Mouse (Mus musculus) neural tube, embryonic 15.5 days (tissue): Measurements from ENCODE around the gene Fkbp1b. TPM values are rescaled to one million over a fixed set of nuclear protein-coding genes. Genes with fewer than 3 reads are reported as not detected.
"Not testable (repeated sequence)": the region's sequence is repeated elsewhere in the genome, so short reads cannot be mapped to it uniquely, and the experiment has no call there.

Source experiments
- ATAC-seq: fragments of 200-750 bp; cut with Nextera tagmentation; 2 replicates; pipeline ENCODE4 v1.8.0; 2017; ENCODE audit warnings: mild to moderate bottlenecking, moderate TSS enrichment, moderate library complexity; ENCODE audit not compliant: low FRiP score
- H3K27ac ChIP-seq: fragments of 300-500 bp; sonication (generic); replicated peaks from 2 replicates; pipeline ENCODE4 v1.5.1; 2015; ENCODE audit warnings: mild to moderate bottlenecking, inconsistent platforms
- H3K27me3 ChIP-seq: fragments of 300-500 bp; sonication (generic); replicated peaks from 2 replicates; pipeline ENCODE4 v1.6.1; 2015; ENCODE audit warnings: inconsistent platforms
- H3K36me3 ChIP-seq: fragments of 300-500 bp; sonication (generic); 2 replicates; pipeline ENCODE4 v1.6.1; 2015; ENCODE audit warnings: inconsistent platforms
- H3K4me1 ChIP-seq: fragments of 300-500 bp; sonication (generic); 2 replicates; pipeline ENCODE4 v1.6.1; 2015; ENCODE audit warnings: inconsistent platforms
- H3K4me2 ChIP-seq: fragments of 300-500 bp; sonication (generic); 2 replicates; pipeline ENCODE4 v1.6.1; 2015; ENCODE audit warnings: inconsistent platforms, mild to moderate bottlenecking, moderate library complexity
- H3K4me3 ChIP-seq: fragments of 300-500 bp; sonication (generic); replicated peaks from 2 replicates; pipeline ENCODE4 v1.5.1; 2015; ENCODE audit warnings: mild to moderate bottlenecking, inconsistent platforms
- H3K9ac ChIP-seq: fragments of 300-500 bp; sonication (generic); replicated peaks from 2 replicates; pipeline ENCODE4 v1.6.1; 2015; ENCODE audit warnings: mild to moderate bottlenecking, inconsistent platforms
- H3K9me3 ChIP-seq: fragments of 300-500 bp; sonication (generic); replicated peaks from 2 replicates; pipeline ENCODE4 v1.6.1; 2016; ENCODE audit warnings: inconsistent platforms
- WGBS: fragments of 180-500 bp; shearing (Covaris S2); methylation state at CpG from one replicate; pipeline ENCODE4 v1.1.7; 2015; ENCODE audit warnings: mixed read lengths; 5-methylcytosine and 5-hydroxymethylcytosine counted together
- polyA plus RNA-seq: library from polyadenylated mRNA; unstranded; fragments of >200 nt; fragmentation: Nextera tagmentation; extraction: Ambion mirVana; gene quantifications from 2 replicates; pipeline ENCODE4 v1.2.1, GENCODE M21; 2015

Fkbp1b gene
- polyA plus RNA-seq, 1 experiment from 2014 or later: 98.3 TPM

DNA sequence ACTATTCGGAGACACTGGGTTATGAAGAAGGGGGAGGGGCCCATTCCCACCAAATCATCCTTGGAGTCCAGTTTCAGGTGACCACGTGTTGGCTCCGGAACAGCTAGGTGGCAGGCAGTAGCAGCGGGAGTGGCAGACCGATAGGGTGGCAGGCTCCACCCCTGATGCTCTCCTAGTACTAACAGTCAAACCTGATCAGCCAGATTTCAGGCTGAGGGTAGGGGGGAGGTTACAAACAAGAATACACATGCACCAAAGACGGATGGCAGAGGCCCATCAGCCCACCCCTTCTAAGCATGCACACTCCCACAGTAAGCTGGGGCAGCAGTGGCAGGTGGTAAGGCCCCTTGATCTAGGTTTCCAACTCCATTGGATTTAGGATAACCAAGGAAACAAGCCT lies 43.9 kb downstream of the Fkbp1b start:
- H3K27me3 ChIP-seq, H3K9ac ChIP-seq, H3K4me3 ChIP-seq, H3K9me3 ChIP-seq, H3K36me3 ChIP-seq, H3K4me1 ChIP-seq, ATAC-seq, H3K27ac ChIP-seq, H3K4me2 ChIP-seq: not testable (repeated sequence)
- WGBS: 83% methylated on average over 6 of the region's 6 CpGs

DNA sequence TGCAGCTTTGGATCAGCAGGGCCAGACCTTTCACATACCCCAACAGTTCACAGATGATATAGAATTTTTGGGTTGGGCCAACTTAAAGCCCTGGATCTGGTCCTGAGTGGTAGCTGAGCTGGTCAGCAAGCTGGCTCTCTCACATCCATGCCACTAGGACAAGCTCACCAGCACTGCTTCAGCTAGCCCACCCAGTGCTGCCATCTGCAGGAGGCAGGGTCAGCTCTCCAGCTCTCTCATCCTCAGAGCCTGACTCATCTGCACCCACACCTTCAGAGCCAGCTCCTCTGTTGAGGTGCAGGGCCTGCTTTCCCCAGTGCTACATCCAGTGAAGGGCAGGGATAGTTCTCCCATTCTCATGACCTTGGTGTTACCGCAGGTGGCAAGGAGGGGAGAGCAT lies 47.7 kb downstream of the Fkbp1b start:
- Histone ChIP-seq H3K36me3 (no peaks in the 10 kb centered on the region), H3K4me2 (no peak overlapping the region), H3K9ac (no peak overlapping the region), H3K27ac (no peak overlapping the region), H3K9me3 (no peaks in the 10 kb centered on the region), H3K27me3 (no peaks in the 10 kb centered on the region), H3K4me1 (no peaks in the 10 kb centered on the region), H3K4me3 (no peak overlapping the region)
- 83% methylated on average over 1 of the region's 1 CpGs for WGBS
- ATAC-seq: no peak

DNA sequence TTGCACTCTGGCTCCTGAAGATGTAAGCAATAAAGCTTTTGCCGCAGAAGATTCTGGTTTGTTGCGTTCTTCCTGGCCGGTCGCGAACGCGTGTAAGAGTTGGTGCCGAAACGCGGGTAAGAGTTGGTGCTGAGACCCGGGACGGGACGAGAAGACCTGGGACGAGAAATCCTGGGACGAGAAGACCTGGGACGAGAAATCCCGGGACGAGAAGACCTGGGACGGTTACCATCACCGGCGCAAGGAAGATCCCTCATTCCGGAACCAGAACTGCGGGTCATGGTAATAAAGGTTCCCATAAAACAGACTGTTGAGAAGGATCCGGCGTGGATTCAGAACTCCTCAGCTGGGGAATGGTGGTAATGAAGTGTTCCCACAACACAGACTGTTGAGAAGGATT lies 53.3 kb downstream of the Fkbp1b start:
- not testable (repeated sequence) for ATAC-seq, H3K4me1 ChIP-seq, H3K9ac ChIP-seq, H3K27me3 ChIP-seq, H3K27ac ChIP-seq, H3K4me3 ChIP-seq, H3K4me2 ChIP-seq, H3K9me3 ChIP-seq, H3K36me3 ChIP-seq
- 96% methylated on average over 25 of the region's 25 CpGs for WGBS

DNA sequence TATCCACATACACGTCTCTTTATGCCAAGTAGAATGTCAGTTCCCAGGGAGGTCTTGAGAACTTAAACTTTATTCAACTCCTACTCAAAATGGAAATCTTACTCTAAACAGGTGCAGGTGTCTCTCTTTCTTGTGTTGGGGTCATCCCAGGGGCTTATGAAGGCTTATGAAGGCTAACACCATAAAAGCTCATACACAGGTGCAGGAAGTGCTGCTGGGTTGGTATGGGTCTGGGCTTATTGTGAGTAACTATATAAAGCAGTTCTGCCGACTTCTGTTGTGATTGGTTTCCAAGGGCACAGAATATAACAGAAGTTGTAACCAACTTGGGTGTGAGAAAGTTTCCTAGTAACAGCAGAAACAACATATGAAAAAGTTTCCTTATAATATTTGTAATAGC lies 56.9 kb downstream of the Fkbp1b start:
- Histone ChIP-seq H3K27me3 (no peaks in the 10 kb centered on the region), H3K4me3 (no peak overlapping the region), H3K9me3 (no peaks in the 10 kb centered on the region), H3K36me3 (no peaks in the 10 kb centered on the region), H3K4me2 (no peak overlapping the region), H3K27ac (no peak overlapping the region), H3K4me1 (no peaks in the 10 kb centered on the region), H3K9ac (no peak overlapping the region)
- 84% methylated on average over 2 of the region's 2 CpGs for WGBS
- ATAC-seq: no peak

DNA sequence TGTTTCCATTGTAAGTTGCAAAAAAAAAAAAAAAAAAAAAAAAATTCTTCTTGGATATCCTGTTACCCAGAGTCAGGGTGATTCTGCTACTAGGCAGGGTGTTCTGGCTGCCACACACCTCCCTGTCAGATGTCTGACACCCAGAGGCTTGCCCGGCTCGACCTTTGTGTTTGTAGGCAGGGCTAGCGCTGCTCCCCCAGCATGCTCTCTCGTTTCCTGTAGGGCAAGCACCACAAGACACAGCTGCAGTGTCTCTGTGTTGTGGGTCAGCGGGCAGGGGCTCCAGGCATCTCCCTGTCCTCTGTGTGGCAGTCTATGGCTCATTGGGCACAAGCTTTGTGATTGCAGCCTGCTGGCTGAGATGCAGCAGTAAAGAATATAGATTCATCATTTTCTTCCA lies 57.8 kb downstream of the Fkbp1b start:
- no peaks in the 10 kb centered on the region for H3K4me1 ChIP-seq
- no peaks in the 10 kb centered on the region for H3K9me3 ChIP-seq
- no peaks in the 10 kb centered on the region for H3K27me3 ChIP-seq
- ATAC-seq: no peak
- no peak overlapping the region for H3K27ac ChIP-seq
- 67% methylated on average over 5 of the region's 5 CpGs for WGBS
- H3K36me3 ChIP-seq: no peaks in the 10 kb centered on the region
- no peak overlapping the region for H3K9ac ChIP-seq
- no peak overlapping the region for H3K4me2 ChIP-seq
- H3K4me3 ChIP-seq: no peak overlapping the region

Other genes with a start within 250 kb of the Fkbp1b start
- 22.4 and 25.1 TPM in 2 replicates for gene Itsn2, start 249.0 kb downstream of the Fkbp1b start, polyA plus RNA-seq
- not detected in 2 replicates for gene Gm3625, start 248.7 kb downstream of the Fkbp1b start, polyA plus RNA-seq
- 1.1 and 1.3 TPM in 2 replicates for gene Fam228a, start 103.2 kb downstream of the Fkbp1b start, polyA plus RNA-seq
- gene Pfn4, start 72.6 kb downstream of the Fkbp1b start, polyA plus RNA-seq: 12.0 and 13.3 TPM in 2 replicates
- 6.1 and 7.7 TPM in 2 replicates for gene Fam228b, start 72.3 kb downstream of the Fkbp1b start, polyA plus RNA-seq
- gene Sf3b6, start 24.0 kb downstream of the Fkbp1b start, polyA plus RNA-seq: 181 and 200 TPM in 2 replicates
- gene Wdcp, start 1.7 kb upstream of the Fkbp1b start, polyA plus RNA-seq: 15.2 and 15.7 TPM in 2 replicates
- 1.9 and 2.2 TPM in 2 replicates for gene Mfsd2b, start 32.8 kb upstream of the Fkbp1b start, polyA plus RNA-seq
- gene Ubxn2a, start 66.1 kb upstream of the Fkbp1b start, polyA plus RNA-seq: 45.4 and 51.6 TPM in 2 replicates
- 8.3 and 8.5 TPM in 2 replicates for gene Atad2b, start 75.8 kb upstream of the Fkbp1b start, polyA plus RNA-seq